Mouse (Mus musculus): ENCODE results near the gene Cdc26. TPM values are rescaled to one million over a fixed set of nuclear protein-coding genes. Genes with fewer than 3 reads are reported as not detected.

The Cdc26 gene
- polyA plus RNA-seq, 1 experiment from 2014 or later, result 82.0 TPM

GRCm38 (mm10) chr4:62429616-62430015 lies 21.2 kb upstream of the Cdc26 start:
- Histone ChIP-seq H3K9me3 (replicated peaks) (no peaks in the 10 kb centered on the region), H3K4me1 (replicated peaks) (peaks cover 6% of the 10 kb centered on the region), H3K27me3 (no peaks in the 10 kb centered on the region; the same call in 1 of the 2 replicates), H3K4me2 (no peak overlapping the region), H3K27ac (no peak overlapping the region), H3K9ac (no peak overlapping the region), H3K36me3 (peaks cover 9% of the 10 kb centered on the region), H3K4me3 (no peak overlapping the region)
- no peak for ATAC-seq (replicated peaks; ENCODE audit: insufficient number of reproducible peaks, insufficient read depth, low FRiP score, low read depth)
- 86% methylated on average over 9 of the region's 9 CpGs for WGBS

GRCm38 (mm10) chr4:62427978-62428758 lies 19.7 kb upstream of the Cdc26 start:
- 0 out of 2 replicates have a peak, but pooled peaks have one; percentile 18 for ATAC-seq (replicated peaks; ENCODE audit: insufficient number of reproducible peaks, insufficient read depth, low FRiP score, low read depth)
- H3K4me2 ChIP-seq, result peak overlapping the region; percentile 52
- 56% methylated on average over 17 of the region's 17 CpGs for WGBS

GRCm38 (mm10) chr4:62425891-62426290 lies 17.4 kb upstream of the Cdc26 start:
- Histone ChIP-seq H3K27ac (no peak overlapping the region), H3K27me3 (no peaks in the 10 kb centered on the region; the same call in 1 of the 2 replicates), H3K4me1 (replicated peaks) (peaks cover 6% of the 10 kb centered on the region), H3K9ac (no peak overlapping the region), H3K4me3 (no peak overlapping the region), H3K36me3 (peaks cover 45% of the 10 kb centered on the region), H3K4me2 (no peak overlapping the region), H3K9me3 (replicated peaks) (no peaks in the 10 kb centered on the region)
- 90% methylated on average over 4 of the region's 4 CpGs for WGBS
- ATAC-seq (replicated peaks; ENCODE audit: insufficient number of reproducible peaks, insufficient read depth, low FRiP score, low read depth), result no peak

More at GRCm38 (mm10) chr4:62427978-62428758, 19.7 kb upstream of the Cdc26 start:
- H3K9me3 ChIP-seq (replicated peaks), result no peaks in the 10 kb centered on the region
- peaks cover 22% of the 10 kb centered on the region for H3K36me3 ChIP-seq
- H3K4me3 ChIP-seq, result peak overlapping the region; percentile 3; the same call in 1 of the 2 replicates
- no peak overlapping the region for H3K9ac ChIP-seq
- H3K4me1 ChIP-seq (replicated peaks), result peaks cover 6% of the 10 kb centered on the region
- H3K27me3 ChIP-seq, result no peaks in the 10 kb centered on the region; the same call in 1 of the 2 replicates
- H3K27ac ChIP-seq, result no peak overlapping the region

GRCm38 (mm10) chr4:62419091-62419490 lies 10.6 kb upstream of the Cdc26 start:
- Histone ChIP-seq H3K27me3 (no peaks in the 10 kb centered on the region), H3K9me3 (replicated peaks) (no peaks in the 10 kb centered on the region), H3K9ac (no peak overlapping the region), H3K27ac (no peak overlapping the region), H3K4me3 (no peak overlapping the region), H3K4me2 (no peak overlapping the region), H3K4me1 (replicated peaks) (no peaks in the 10 kb centered on the region), H3K36me3 (peaks cover 99% of the 10 kb centered on the region)
- WGBS, result 93% methylated on average over 6 of the region's 6 CpGs
- ATAC-seq (replicated peaks; ENCODE audit: insufficient number of reproducible peaks, insufficient read depth, low FRiP score, low read depth), result no peak

GRCm38 (mm10) chr4:62418448-62418847 lies 10.0 kb upstream of the Cdc26 start:
- no peak for ATAC-seq (replicated peaks; ENCODE audit: insufficient number of reproducible peaks, insufficient read depth, low FRiP score, low read depth)
- H3K27me3 ChIP-seq, result no peaks in the 10 kb centered on the region
- no peak overlapping the region for H3K4me2 ChIP-seq
- H3K4me3 ChIP-seq, result no peak overlapping the region
- no peak overlapping the region for H3K27ac ChIP-seq
- WGBS, result 89% methylated on average over 8 of the region's 8 CpGs
- H3K9me3 ChIP-seq (replicated peaks), result no peaks in the 10 kb centered on the region
- H3K9ac ChIP-seq, result no peak overlapping the region
- H3K4me1 ChIP-seq (replicated peaks), result no peaks in the 10 kb centered on the region
- peaks cover 99% of the 10 kb centered on the region for H3K36me3 ChIP-seq

- no peak overlapping the region for H3K4me3 ChIP-seq
- H3K9me3 ChIP-seq (replicated peaks), result no peaks in the 10 kb centered on the region
- H3K4me1 ChIP-seq (replicated peaks), result peaks cover 18% of the 10 kb centered on the region
- no peak for ATAC-seq (replicated peaks; ENCODE audit: insufficient number of reproducible peaks, insufficient read depth, low FRiP score, low read depth)
- H3K36me3 ChIP-seq, result peaks cover 53% of the 10 kb centered on the region
- no peaks in the 10 kb centered on the region for H3K27me3 ChIP-seq
- WGBS, result 90% methylated on average over 10 of the region's 10 CpGs
- H3K27ac ChIP-seq, result no peak overlapping the region
- H3K9ac ChIP-seq, result no peak overlapping the region
- no peak overlapping the region for H3K4me2 ChIP-seq
Measured at GRCm38 (mm10) chr4:62411606-62412005, 3.2 kb upstream of the Cdc26 start.

- Histone ChIP-seq H3K4me2 (peak overlapping the region; percentile 77), H3K9ac (no peak overlapping the region), H3K4me3 (0 out of 2 replicates have a peak overlapping the region, but pooled peaks have one; percentile 80), H3K27ac (no peak overlapping the region), H3K9me3 (replicated peaks) (no peaks in the 10 kb centered on the region), H3K27me3 (no peaks in the 10 kb centered on the region), H3K4me1 (replicated peaks) (peaks cover 30% of the 10 kb centered on the region), H3K36me3 (peaks cover 40% of the 10 kb centered on the region)
- WGBS, result 83% methylated on average over 2 of the region's 2 CpGs
- no peak for ATAC-seq (replicated peaks; ENCODE audit: insufficient number of reproducible peaks, insufficient read depth, low FRiP score, low read depth)
Measured at GRCm38 (mm10) chr4:62410325-62410724, 1.9 kb upstream of the Cdc26 start.

- Histone ChIP-seq H3K9me3 (replicated peaks) (no peaks in the 10 kb centered on the region), H3K36me3 (peaks cover 33% of the 10 kb centered on the region), H3K4me1 (replicated peaks) (peaks cover 34% of the 10 kb centered on the region), H3K4me2 (peak overlapping the region; percentile 77), H3K9ac (peak overlapping the region; percentile 83), H3K4me3 (peak overlapping the region; percentile 80), H3K27ac (peak overlapping the region; percentile 89), H3K27me3 (no peaks in the 10 kb centered on the region)
- ATAC-seq (replicated peaks; ENCODE audit: insufficient number of reproducible peaks, insufficient read depth, low FRiP score, low read depth), result no peak
- 40% methylated on average over 6 of the region's 6 CpGs for WGBS
Measured at GRCm38 (mm10) chr4:62409615-62410014, 1.2 kb upstream of the Cdc26 start.

GRCm38 (mm10) chr4:62407730-62408582 lies 486 bp downstream of the Cdc26 start:
- under 1% methylated on average over 35 of the region's 35 CpGs for WGBS
- Histone ChIP-seq H3K27ac (peak overlapping the region; percentile 72), H3K9me3 (replicated peaks) (no peaks in the 10 kb centered on the region), H3K36me3 (peaks cover 18% of the 10 kb centered on the region), H3K9ac (peak overlapping the region; percentile 60), H3K4me2 (peak overlapping the region; percentile 50), H3K4me1 (replicated peaks) (peaks cover 36% of the 10 kb centered on the region), H3K4me3 (peak overlapping the region; percentile 80), H3K27me3 (no peaks in the 10 kb centered on the region)
- peak; percentile 25 for ATAC-seq (replicated peaks; ENCODE audit: insufficient number of reproducible peaks, insufficient read depth, low FRiP score, low read depth)

- Histone ChIP-seq H3K9ac (no peak overlapping the region), H3K4me3 (no peak overlapping the region), H3K36me3 (peaks cover 18% of the 10 kb centered on the region), H3K27ac (no peak overlapping the region), H3K4me2 (no peak overlapping the region), H3K9me3 (replicated peaks) (no peaks in the 10 kb centered on the region), H3K27me3 (no peaks in the 10 kb centered on the region), H3K4me1 (replicated peaks) (peaks cover 36% of the 10 kb centered on the region)
- WGBS, result 85% methylated on average over 4 of the region's 4 CpGs
- ATAC-seq (replicated peaks; ENCODE audit: insufficient number of reproducible peaks, insufficient read depth, low FRiP score, low read depth), result no peak
Measured at GRCm38 (mm10) chr4:62406133-62406532, 2.3 kb downstream of the Cdc26 start.

GRCm38 (mm10) chr4:62398956-62399355 lies 9.5 kb downstream of the Cdc26 start:
- Histone ChIP-seq H3K36me3 (peaks cover 75% of the 10 kb centered on the region), H3K9me3 (replicated peaks) (no peaks in the 10 kb centered on the region), H3K4me1 (replicated peaks) (no peaks in the 10 kb centered on the region), H3K27me3 (no peaks in the 10 kb centered on the region), H3K27ac (no peak overlapping the region), H3K9ac (no peak overlapping the region), H3K4me2 (no peak overlapping the region), H3K4me3 (no peak overlapping the region)
- ATAC-seq (replicated peaks; ENCODE audit: insufficient number of reproducible peaks, insufficient read depth, low FRiP score, low read depth), result no peak
- 92% methylated on average over 3 of the region's 3 CpGs for WGBS
